Mouse (Mus musculus): ENCODE data around the gene Fxn. TPM values are rescaled to one million over a fixed set of nuclear protein-coding genes. Genes with fewer than 3 reads are reported as not detected.

Fxn gene
- total RNA-seq, 2 experiments from 2014 or later = 13.4 to 14.8 TPM

Other genes starting within 250 kb of the Fxn start
- 1 to 10 TPM; 7.4 to 9.5 TPM for gene Fam189a2, start 249.6 kb downstream of the Fxn start, total RNA-seq (2021)
- gene Tjp2, start 55.6 kb downstream of the Fxn start, total RNA-seq (2021) = 10 to 100 TPM in 1 of 2 experiments, 1 to 10 TPM in 1; 6.3 to 10.5 TPM
- gene Fam122a, start 196.8 kb upstream of the Fxn start, total RNA-seq (2021) = 10 to 100 TPM; 30.9 to 31.1 TPM

Data from adrenal gland, adult 18-20 months (tissue).